Mouse (Mus musculus): ENCODE measurements at regions not wholly inside any gene's neighbourhood (a gene's known extent, or its start where the extent isn't known, plus 50 kb on each side); places are given as distances from the start of the nearest gene placed in this dataset.
A peak's percentile ranks its signal among the peaks of the same experiment; 100 is the strongest.
"Not testable (repeated sequence)": the region's sequence is repeated elsewhere in the genome, so short reads cannot be mapped to it uniquely, and the experiment has no call there.

DNA sequence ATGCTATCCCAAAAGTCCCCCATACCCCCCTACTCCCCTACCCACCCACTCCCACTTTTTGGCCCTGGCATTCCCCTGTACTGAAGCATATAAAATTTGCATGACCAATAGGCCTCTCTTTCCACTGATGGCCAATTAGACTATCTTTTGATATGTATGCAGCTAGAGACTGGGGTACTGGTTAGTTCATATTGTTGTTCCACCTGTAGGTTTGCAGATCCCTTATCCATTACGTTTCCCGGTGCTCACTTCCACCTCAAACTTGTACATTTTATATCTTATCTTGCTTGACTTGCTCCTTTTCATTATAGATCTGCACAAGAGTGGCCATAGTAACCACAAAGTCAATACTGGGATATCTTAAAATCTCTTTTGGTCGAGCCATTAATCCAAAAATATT, 2329.9 kb upstream of the Aga start:
- DNase-seq (ENCODE audit: low spot score in 2 of 2), result not testable (repeated sequence)

DNA sequence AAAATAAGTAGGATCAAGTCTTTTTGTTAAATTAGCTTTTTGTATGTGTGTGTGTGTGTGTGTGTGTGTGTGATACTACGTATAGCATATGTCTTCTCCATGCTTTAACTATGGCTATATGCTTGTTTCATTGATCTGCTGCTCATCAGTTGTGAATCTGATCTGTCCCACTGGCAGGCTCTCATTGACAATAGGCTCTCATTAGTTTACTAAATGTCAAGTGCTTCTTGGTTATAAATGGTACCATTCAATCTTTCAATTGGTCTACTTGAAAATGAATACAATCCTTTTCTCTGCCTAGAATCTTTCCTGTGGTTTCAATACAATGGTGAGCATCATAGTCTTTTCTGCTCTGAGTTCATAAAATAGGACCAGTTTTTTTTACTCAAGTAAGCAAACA, 2326.4 kb upstream of the Tenm3 start:
- DNase-seq (ENCODE audit: low spot score in 2 of 2), result no peak

DNA sequence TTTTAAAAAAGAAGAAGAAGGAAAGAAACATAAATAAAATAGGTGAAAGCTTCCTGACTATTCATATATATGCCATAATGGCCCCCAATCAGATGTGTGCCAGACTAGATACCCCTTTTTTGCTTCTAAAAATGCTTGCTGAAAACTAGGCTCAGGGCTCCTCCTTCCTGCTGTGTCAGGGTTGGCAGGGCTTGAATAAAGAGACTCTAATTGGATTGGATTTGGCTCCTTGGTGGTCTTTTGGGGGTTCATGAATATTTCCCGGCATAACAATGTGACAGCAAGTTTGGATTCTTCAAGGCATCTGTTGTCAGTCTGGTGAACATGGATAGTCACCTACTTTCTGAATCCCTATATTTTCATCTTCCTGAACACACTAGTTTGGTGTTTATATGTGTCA, 2301.6 kb upstream of the Tenm3 start:
- peak in 1 of 2 experiments; percentile 3 for DNase-seq (ENCODE audit: low spot score in 2 of 2)

DNA sequence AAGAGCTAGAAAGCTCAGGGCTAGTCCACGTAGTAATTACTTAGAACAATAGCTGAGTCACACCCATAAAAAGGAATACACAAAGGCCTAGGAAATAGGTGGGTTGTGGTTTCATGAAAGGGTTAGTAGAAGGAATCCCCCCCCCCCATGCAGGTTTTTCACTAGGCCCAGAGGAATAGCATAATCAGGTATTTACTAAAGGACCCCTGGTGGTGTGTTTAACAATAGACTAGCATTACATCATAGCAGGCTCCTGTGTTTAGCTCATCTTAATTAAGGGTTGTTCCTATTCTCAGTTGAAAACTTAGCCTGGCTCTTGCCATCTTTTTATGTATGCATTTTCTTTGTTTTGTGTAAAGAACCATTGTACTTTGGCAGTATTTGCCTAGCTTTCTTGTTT, 2281.7 kb upstream of the Tenm3 start:
- DNase-seq (ENCODE audit: low spot score in 2 of 2), result not testable (repeated sequence)
